Mouse (Mus musculus): ENCODE measurements around the gene Noc4l. TPM values are rescaled to one million over a fixed set of nuclear protein-coding genes. Genes with fewer than 3 reads are reported as not detected.

The Noc4l gene
- polyA plus RNA-seq, 1 experiment = 140 TPM

DNA sequence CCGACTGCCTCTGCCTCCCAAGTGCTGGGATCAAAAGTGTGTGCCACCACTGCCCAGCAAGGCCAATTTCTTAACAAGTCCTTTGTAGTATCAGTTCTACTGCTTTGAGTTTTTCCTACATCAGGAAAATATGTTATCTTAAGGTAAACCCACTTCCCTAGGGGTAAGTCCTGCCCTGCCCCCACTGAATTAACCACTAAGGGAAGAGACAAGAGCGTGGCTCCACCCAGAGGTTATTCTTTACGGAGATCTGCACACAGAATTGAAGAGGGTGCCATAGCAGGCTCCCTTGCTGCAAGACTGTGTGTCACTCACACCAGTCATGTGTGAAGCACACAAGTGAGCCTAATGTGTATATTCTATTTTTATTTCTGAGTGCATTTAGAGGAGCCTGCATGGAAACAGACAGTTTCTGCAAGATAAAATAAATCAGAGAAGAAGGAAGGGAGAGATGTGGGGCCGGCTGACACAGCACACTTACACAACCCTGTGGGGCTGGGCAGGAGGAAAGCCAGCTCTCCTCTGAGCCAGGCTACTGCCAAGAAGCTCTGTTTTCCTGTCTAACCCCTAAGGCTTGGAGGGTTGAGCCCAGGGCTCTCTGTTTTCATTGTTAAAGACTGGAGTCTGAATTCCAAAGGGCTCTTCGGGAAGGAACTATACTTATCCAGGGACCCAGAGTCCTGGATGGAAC is 47.5 kb downstream of the Noc4l start:
- H3K36me3 ChIP-seq (ENCODE audit: control insufficient read depth, insufficient read depth, low read length) = no peaks in the 10 kb centered on the region
- no peak overlapping the region for H3K4me3 ChIP-seq (ENCODE audit: control insufficient read depth, insufficient read depth, low read length)
- no peak for DNase-seq
- H3K27ac ChIP-seq (ENCODE audit: control insufficient read depth, insufficient read depth, low read length) = no peak overlapping the region
- no peaks in the 10 kb centered on the region for H3K27me3 ChIP-seq (ENCODE audit: control insufficient read depth, insufficient read depth, low read length)
- 40% methylated on average over 5 of the region's 5 CpGs for WGBS
- H3K4me1 ChIP-seq (replicated peaks; ENCODE audit: control insufficient read depth, insufficient read depth, low read length) = no peaks in the 10 kb centered on the region
- TF ChIP-seq POLR2A (IDR thresholded peaks at IDR 0.05; ENCODE audit: control insufficient read depth, extremely low read depth, insufficient read depth, low read length, poor library complexity) (no peak), CTCF (IDR thresholded peaks at IDR 0.05; ENCODE audit: borderline replicate concordance, control insufficient read depth, extremely low read depth, insufficient read depth, low read length, poor library complexity) (no peak)

DNA sequence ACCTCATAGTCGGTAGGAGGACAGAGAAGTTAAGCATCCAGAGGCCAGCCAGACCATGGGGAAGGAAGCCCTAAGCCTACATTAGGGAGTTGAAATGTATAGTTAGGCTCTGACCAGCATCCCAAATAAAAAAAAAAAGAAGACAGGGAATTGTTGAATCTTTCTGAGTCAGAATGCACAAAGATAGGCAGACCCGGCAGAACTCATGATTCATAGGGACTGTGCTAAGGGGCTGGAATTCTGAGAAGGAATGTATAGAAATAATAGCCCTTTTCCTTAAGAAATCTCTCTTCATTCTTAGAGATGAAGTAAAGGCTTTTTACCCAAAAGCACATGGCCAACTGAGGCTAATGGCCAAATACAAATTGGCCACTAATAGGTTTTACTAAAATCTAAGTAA is 48.9 kb downstream of the Noc4l start:
- DNase-seq = no peak
- no peak overlapping the region for H3K27ac ChIP-seq (ENCODE audit: control insufficient read depth, insufficient read depth, low read length)
- H3K4me3 ChIP-seq (ENCODE audit: control insufficient read depth, insufficient read depth, low read length) = no peak overlapping the region
- H3K27me3 ChIP-seq (ENCODE audit: control insufficient read depth, insufficient read depth, low read length) = no peaks in the 10 kb centered on the region
- no peaks in the 10 kb centered on the region for H3K4me1 ChIP-seq (replicated peaks; ENCODE audit: control insufficient read depth, insufficient read depth, low read length)
- 97% methylated on average over 2 of the region's 2 CpGs for WGBS
- TF ChIP-seq POLR2A (IDR thresholded peaks at IDR 0.05; ENCODE audit: control insufficient read depth, extremely low read depth, insufficient read depth, low read length, poor library complexity) (no peak), CTCF (IDR thresholded peaks at IDR 0.05; ENCODE audit: borderline replicate concordance, control insufficient read depth, extremely low read depth, insufficient read depth, low read length, poor library complexity) (no peak)
- H3K36me3 ChIP-seq (ENCODE audit: control insufficient read depth, insufficient read depth, low read length) = no peaks in the 10 kb centered on the region

DNA sequence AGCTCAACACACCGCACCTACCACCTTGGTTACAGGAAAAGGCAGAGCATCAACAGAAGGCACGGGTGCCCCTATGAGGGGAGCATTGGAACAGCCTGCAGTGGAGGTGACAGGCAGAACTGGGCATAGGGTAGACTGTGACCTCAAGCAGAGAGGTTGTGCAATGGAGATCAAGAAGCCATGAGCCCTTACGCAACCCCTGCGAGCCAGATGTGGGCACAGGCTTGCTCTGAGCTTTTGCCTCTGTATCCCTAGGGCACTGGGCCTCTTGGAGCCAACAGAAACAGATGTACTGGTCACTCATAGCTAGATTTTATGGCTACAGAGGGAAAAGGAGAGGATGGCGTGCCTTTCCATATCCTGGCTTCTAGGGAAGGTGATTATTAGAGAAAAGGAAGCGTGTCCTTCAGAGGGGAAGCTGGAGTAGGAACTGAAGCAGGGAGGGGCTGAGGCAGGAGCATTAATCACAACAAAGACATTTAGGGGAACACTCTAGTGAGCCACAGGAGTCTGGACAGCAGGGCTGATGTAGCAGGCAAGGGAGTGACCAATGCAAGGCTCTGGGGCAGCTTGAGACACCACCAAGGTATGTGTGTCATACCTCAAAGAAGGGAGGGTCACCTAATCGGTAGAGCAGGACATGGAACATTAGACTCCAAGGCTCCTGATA is 50.1 kb downstream of the Noc4l start:
- no peak overlapping the region for H3K4me3 ChIP-seq (ENCODE audit: control insufficient read depth, insufficient read depth, low read length)
- H3K4me1 ChIP-seq (replicated peaks; ENCODE audit: control insufficient read depth, insufficient read depth, low read length) = no peaks in the 10 kb centered on the region
- WGBS = 69% methylated on average over 7 of the region's 7 CpGs
- H3K36me3 ChIP-seq (ENCODE audit: control insufficient read depth, insufficient read depth, low read length) = no peaks in the 10 kb centered on the region
- no peaks in the 10 kb centered on the region for H3K27me3 ChIP-seq (ENCODE audit: control insufficient read depth, insufficient read depth, low read length)
- no peak overlapping the region for H3K27ac ChIP-seq (ENCODE audit: control insufficient read depth, insufficient read depth, low read length)
- no peak for DNase-seq
- no peak for TF ChIP-seq CTCF (IDR thresholded peaks at IDR 0.05; ENCODE audit: borderline replicate concordance, control insufficient read depth, extremely low read depth, insufficient read depth, low read length, poor library complexity)

Other genes starting within 250 kb of the Noc4l start
- 129 and 200 TPM in 2 replicates for gene Fbrsl1, start 204.9 kb downstream of the Noc4l start, polyA plus RNA-seq (2012; rRNA removed)
- gene Galnt9, start 109.1 kb downstream of the Noc4l start, polyA plus RNA-seq (2012; rRNA removed) = 0.87 and 1.3 TPM in 2 replicates
- gene Ddx51, start within 50 bp of the Noc4l start, polyA plus RNA-seq (2012; rRNA removed) = 33.4 and 34.6 TPM in 2 replicates
- 155 and 211 TPM in 2 replicates for gene Ep400, start 117.3 kb upstream of the Noc4l start, polyA plus RNA-seq (2012; rRNA removed)
- 27.4 and 28.5 TPM in 2 replicates for gene Pus1, start 127.2 kb upstream of the Noc4l start, polyA plus RNA-seq (2012; rRNA removed)
- gene Ulk1, start 156.7 kb upstream of the Noc4l start, polyA plus RNA-seq (2012; rRNA removed) = 130 and 136 TPM in 2 replicates
- 20.6 and 23.1 TPM in 2 replicates for gene Hscb, start 186.4 kb upstream of the Noc4l start, polyA plus RNA-seq (2012; rRNA removed)
- gene Chek2, start 186.6 kb upstream of the Noc4l start, polyA plus RNA-seq (2012; rRNA removed) = 16.1 and 16.3 TPM in 2 replicates
- 4.8 and 5.8 TPM in 2 replicates for gene Ttc28, start 226.4 kb upstream of the Noc4l start, polyA plus RNA-seq (2012; rRNA removed)

Data from thymus, adult 2 months (tissue).